Mouse (Mus musculus): ENCODE measurements at regions not wholly inside any gene's neighbourhood (a gene's known extent, or its start where the extent isn't known, plus 50 kb on each side); places are given as distances from the start of the nearest gene placed in this dataset.

GRCm38 (mm10) chr4:135632443-135632842 lies 53.6 kb upstream of the Ifnlr1 start:
- ChIA-PET CTCF (no interaction called here), POLR2A (no interaction called here)
- in situ Hi-C loops (cut with MboI; ENCODE audit: low pct_unique_long_range_greater_than_20kb), result no loop called here
- H3K27me3 ChIP-seq, result no peaks in the 10 kb centered on the region
- DNase-seq (ENCODE audit: low read depth, low spot score) (no peak), ATAC-seq (no peak)
- no peak for TF ChIP-seq CTCF (IDR thresholded peaks at IDR 0.05)

DNA sequence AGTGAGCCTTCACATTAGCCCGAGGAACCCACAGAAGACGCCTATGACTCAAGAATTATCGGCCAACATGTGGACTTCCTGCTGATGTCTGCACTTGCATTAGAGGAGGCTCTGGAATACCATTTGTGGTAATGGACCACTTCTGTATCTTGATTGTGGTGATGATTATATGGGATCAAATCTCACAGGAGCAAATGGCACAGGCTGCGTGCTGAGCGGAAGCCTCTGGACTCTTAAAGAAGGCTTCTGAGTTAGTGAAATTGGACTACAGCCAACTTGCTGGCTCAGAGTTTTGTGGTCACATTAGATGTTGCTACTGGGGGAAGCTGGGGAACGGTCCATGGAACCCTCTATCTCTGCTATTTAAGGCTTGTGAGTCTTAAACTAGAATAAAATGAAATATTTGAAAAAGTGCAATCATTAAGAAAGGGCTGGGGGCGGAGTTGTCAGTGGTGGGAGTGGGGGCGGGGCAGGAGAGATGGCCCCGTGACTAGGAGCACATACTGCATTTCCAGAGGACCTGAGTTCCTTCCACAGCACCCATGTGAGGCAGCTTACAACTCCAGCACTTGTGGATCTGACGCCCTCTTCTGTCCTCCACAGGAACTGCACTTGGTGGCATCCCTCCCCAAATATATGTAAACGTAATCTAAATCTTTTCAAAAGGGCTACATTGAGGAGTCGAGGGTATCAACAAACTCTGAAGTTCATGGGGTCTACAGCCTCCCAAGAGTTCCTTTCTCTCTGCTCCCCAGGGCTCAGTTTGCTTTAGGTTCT lies 56.1 kb upstream of the Ifnlr1 start:
- ChIA-PET POLR2A (no interaction called here), CTCF (interaction anchor here (1.5 kb wide), 1 partner anchor 113 kb away, joined by 6 read pairs; no protein-coding TSS in a partner anchor)
- DNase-seq (ENCODE audit: low read depth, low spot score) (peak; percentile 27), ATAC-seq (no peak)
- H3K27me3 ChIP-seq, result no peaks in the 10 kb centered on the region
- in situ Hi-C loops (cut with MboI; ENCODE audit: low pct_unique_long_range_greater_than_20kb), result no loop called here
- no peak for TF ChIP-seq CTCF (IDR thresholded peaks at IDR 0.05)

DNA sequence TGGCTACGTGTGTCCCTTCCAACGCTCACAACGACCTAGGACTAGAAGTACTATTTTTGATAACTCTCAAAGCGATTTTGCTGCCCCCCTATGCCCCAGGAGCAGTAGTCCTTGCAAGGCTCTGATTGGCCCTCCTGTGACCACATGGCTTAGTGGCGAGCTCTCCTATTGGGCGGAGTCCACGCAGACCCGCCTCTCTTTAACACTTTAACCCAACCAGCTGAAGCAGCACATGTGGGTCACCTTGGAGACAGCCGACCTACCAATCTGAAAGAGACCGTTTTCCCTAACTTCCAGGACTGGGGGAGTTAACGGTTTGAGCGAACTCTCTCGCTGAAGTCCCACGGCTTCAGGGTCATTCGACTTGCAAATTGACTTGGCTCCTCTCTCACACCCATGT lies 53.0 kb upstream of the Grhl3 start:
- CTCF ChIA-PET, result no interaction called here

GRCm38 (mm10) chr4:135623121-135623707 lies 49.8 kb upstream of the Grhl3 start:
- TF ChIP-seq CTCF (IDR thresholded peaks at IDR 0.05), result no peak
- ChIA-PET CTCF (no interaction called here), POLR2A (no interaction called here)
- H3K27me3 ChIP-seq, result no peaks in the 10 kb centered on the region
- ATAC-seq (no peak), DNase-seq (ENCODE audit: low read depth, low spot score) (no peak)
- in situ Hi-C loops (cut with MboI; ENCODE audit: low pct_unique_long_range_greater_than_20kb), result no loop called here

More for the DNA sequence above, 53.0 kb upstream of the Grhl3 start:
- no peaks in the 10 kb centered on the region for H3K27me3 ChIP-seq
- DNase-seq (ENCODE audit: low read depth, low spot score) (no peak), ATAC-seq (no peak)
- TF ChIP-seq CTCF (IDR thresholded peaks at IDR 0.05), result no peak
- in situ Hi-C loops (cut with MboI; ENCODE audit: low pct_unique_long_range_greater_than_20kb), result no loop called here
- POLR2A ChIA-PET, result no interaction called here

Measured in Patski (cell line).